Mouse (Mus musculus) gastrocnemius, postnatal 25 days (tissue): ENCODE results near the gene Urgcp. TPM values are rescaled to one million over a fixed set of nuclear protein-coding genes. Genes with fewer than 3 reads are reported as not detected.

ENCODE experiments used
- DNase-seq: peaks from one replicate; pipeline ENCODE4 v3.0.0; 2022
- total RNA-seq, 2 experiments: library from RNA; stranded (reverse); gene quantifications; 1 replicate in 1 of 2; 2 replicates in 1 of 2; pipeline ENCODE4 v1.2.3; 2021

Urgcp gene
- total RNA-seq, 2 experiments from 2014 or later: 39.0 to 41.3 TPM

- DNase-seq: no peak
These were observed 46.5 kb downstream of the Urgcp start, which contains the start of gene Mrps24 for GRCm38 (mm10) chr11:5715630-5716105. Gene Mrps24 (minus strand): TSS chr11:5715680.

- no peak for DNase-seq
These were observed 47.0 kb downstream of the Urgcp start for GRCm38 (mm10) chr11:5715179-5715578.

- peak; percentile 89 for DNase-seq
These were observed 54.4 kb downstream of the Urgcp start for GRCm38 (mm10) chr11:5707530-5708353.

GRCm38 (mm10) chr11:5706874-5707529, 55.2 kb downstream of the Urgcp start:
- DNase-seq: no peak

- no peak for DNase-seq
These were observed 56.2 kb downstream of the Urgcp start for GRCm38 (mm10) chr11:5705972-5706371.

GRCm38 (mm10) chr11:5703341-5703740, 58.8 kb downstream of the Urgcp start:
- DNase-seq: no peak

- DNase-seq: no peak
These were observed 59.2 kb downstream of the Urgcp start for GRCm38 (mm10) chr11:5702957-5703332.

GRCm38 (mm10) chr11:5702271-5702956, 59.8 kb downstream of the Urgcp start:
- no peak for DNase-seq

GRCm38 (mm10) chr11:5701821-5702220, 60.4 kb downstream of the Urgcp start:
- DNase-seq: no peak

- DNase-seq: no peak
These were observed 60.9 kb downstream of the Urgcp start for GRCm38 (mm10) chr11:5701300-5701699.

- DNase-seq: no peak
These were observed 61.4 kb downstream of the Urgcp start for GRCm38 (mm10) chr11:5700808-5701207.

- DNase-seq: no peak
These were observed 70.4 kb downstream of the Urgcp start for GRCm38 (mm10) chr11:5691775-5692174.

- no peak for DNase-seq
These were observed 77.9 kb downstream of the Urgcp start for GRCm38 (mm10) chr11:5684283-5684682.

GRCm38 (mm10) chr11:5682541-5682940, 79.6 kb downstream of the Urgcp start:
- DNase-seq: no peak

Other genes with a start within 250 kb of the Urgcp start
- gene Xbp1, start 241.7 kb downstream of the Urgcp start, total RNA-seq: 10 to 100 TPM; 53.0 to 60.9 TPM
- 10 to 100 TPM; 14.9 to 15.6 TPM for gene Ccdc117, start 220.2 kb downstream of the Urgcp start, total RNA-seq
- gene Ankrd36, start 192.7 kb downstream of the Urgcp start, total RNA-seq: not detected
- gene Mrps24, start 46.7 kb downstream of the Urgcp start, total RNA-seq: 10 to 100 TPM; 89.1 to 96.9 TPM
- gene Dbnl, start 26.1 kb upstream of the Urgcp start, total RNA-seq: 10 to 100 TPM; 11.7 to 14.8 TPM
- 1,000 to 10,000 TPM; 3,395 to 3,606 TPM for gene Pgam2, start 41.4 kb upstream of the Urgcp start, total RNA-seq
- gene Polm, start 75.6 kb upstream of the Urgcp start, total RNA-seq: 1 to 10 TPM; 1.8 to 2.8 TPM
- 10 to 100 TPM; 23.9 to 31.3 TPM for gene Aebp1, start 99.6 kb upstream of the Urgcp start, total RNA-seq
- gene Pold2, start 115.9 kb upstream of the Urgcp start, total RNA-seq: 10 to 100 TPM; 34.8 to 37.6 TPM
- not detected for gene Myl7, start 136.4 kb upstream of the Urgcp start, total RNA-seq
- gene Gck, start 187.7 kb upstream of the Urgcp start, total RNA-seq: 1 to 10 TPM; 2.0 to 5.2 TPM
- 10 to 100 TPM; 38.1 to 38.9 TPM for gene Ykt6, start 193.3 kb upstream of the Urgcp start, total RNA-seq